Mouse (Mus musculus) erythroblast, embryonic 14.5 days (primary cell): ENCODE data around the gene Mccc1.

Experiments
- GATA1 ChIP-seq: IDR thresholded peaks from 2 replicates; pipeline ENCODE4 v1.6.1; 2012; ENCODE audit warnings: low read length, inconsistent platforms, mixed read lengths
- TAL1 ChIP-seq: IDR thresholded peaks from 3 replicates; pipeline ENCODE4 v1.6.1; 2012; ENCODE audit warnings: low read length, inconsistent platforms, mixed read lengths

GRCm38 (mm10) chr3:35948197-35948596, 52.3 kb downstream of the Mccc1 start:
- TF ChIP-seq GATA1: no peak
- TF ChIP-seq TAL1: no peak
